Mouse (Mus musculus): ENCODE measurements around the gene Pltp. TPM values are rescaled to one million over a fixed set of nuclear protein-coding genes. Genes with fewer than 3 reads are reported as not detected.
A peak's percentile ranks its signal among the peaks of the same experiment; 100 is the strongest.

The Pltp gene
- total and polyA plus RNA-seq, 3 experiments = 5.2 to 17.1 TPM; not detected in 1

GRCm38 (mm10) chr2:164817206-164817605 lies 40.3 kb downstream of the Pltp start:
- no peak overlapping the region for H3K27ac ChIP-seq (ENCODE audit: control insufficient read depth, low read depth, low read length)
- peaks cover 0 to 10% of the 10 kb centered on the region in 2 experiments; a peak in 2 of 4 replicates for H3K36me3 ChIP-seq (ENCODE audit: control insufficient read depth in 1 of 2, insufficient read depth in 2 of 2, low read length in 2 of 2)
- DNase-seq (ENCODE audit: low read depth, low spot score) = no peak

GRCm38 (mm10) chr2:164815821-164816220 lies 41.7 kb downstream of the Pltp start:
- Histone ChIP-seq H3K27me3 (ENCODE audit: control insufficient read depth in 1 of 2, insufficient read depth in 2 of 2, low read length in 2 of 2) (no peaks in the 10 kb centered on the region), H3K4me3 (ENCODE audit: control insufficient read depth in 1 of 2, insufficient read depth in 1 of 2, low read depth in 2 of 2, low read length in 2 of 2) (peak overlapping the region; percentile 37 to 42), H3K79me2 (ENCODE audit: control insufficient read depth, insufficient read depth, low read length, poor library complexity) (no peaks in the 10 kb centered on the region), H3K9me3 (replicated peaks; ENCODE audit: insufficient read depth, low read length) (no peaks in the 10 kb centered on the region), H3K36me3 (ENCODE audit: control insufficient read depth in 1 of 2, insufficient read depth in 2 of 2, low read length in 2 of 2) (peaks cover 0 to 7% of the 10 kb centered on the region in 2 experiments; a peak in 2 of 4 replicates), H3K4me1 (ENCODE audit: control insufficient read depth in 1 of 2, insufficient read depth in 2 of 2, low read length in 2 of 2) (peaks cover 6 to 10% of the 10 kb centered on the region in 2 experiments), H3K27ac (ENCODE audit: control insufficient read depth, low read depth, low read length) (peak overlapping the region; percentile 80), H3K9ac (ENCODE audit: control insufficient read depth, low read depth, low read length, poor library complexity, severe bottlenecking) (peak overlapping the region; percentile 41)
- peak; percentile 82 for DNase-seq (ENCODE audit: low read depth, low spot score)
- no peak for TF ChIP-seq ZKSCAN1 (IDR thresholded peaks at IDR 0.05; ENCODE audit: low read depth, low read length)
- no peak for TF ChIP-seq UBTF (IDR thresholded peaks at IDR 0.05; ENCODE audit: borderline replicate concordance, insufficient read depth, low read depth, low read length)
- no peak for TF ChIP-seq POLR2A (IDR thresholded peaks at IDR 0.05; ENCODE audit: control insufficient read depth in 1 of 2, insufficient read depth in 1 of 2, low read depth in 1 of 2, low read length in 2 of 2, poor library complexity in 1 of 2)
- no peak for TF ChIP-seq ZMIZ1 (IDR thresholded peaks at IDR 0.05; ENCODE audit: low read depth, low read length)
- TF ChIP-seq ZNF384 (IDR thresholded peaks at IDR 0.05; ENCODE audit: low read depth, low read length) = no peak
- no peak for TF ChIP-seq ELF1 (IDR thresholded peaks at IDR 0.05; ENCODE audit: low read depth, low read length)
- TF ChIP-seq MYC (IDR thresholded peaks at IDR 0.05; ENCODE audit: low read depth, low read length) = no peak
- peak; percentile 83; the same call in 1 of the 2 replicates for TF ChIP-seq MEF2A (IDR thresholded peaks at IDR 0.05; ENCODE audit: extremely low read depth, insufficient replicate concordance, low read depth, low read length, poor library complexity, severe bottlenecking)
- TF ChIP-seq CHD1 (IDR thresholded peaks at IDR 0.05; ENCODE audit: low read depth, low read length) = no peak
- TF ChIP-seq RAD21 (IDR thresholded peaks at IDR 0.05; ENCODE audit: low read depth, low read length) = no peak
- TF ChIP-seq POLR2AphosphoS2 (IDR thresholded peaks at IDR 0.05; ENCODE audit: low read length) = no peak
- no peak for TF ChIP-seq MAFK (IDR thresholded peaks at IDR 0.05; ENCODE audit: borderline replicate concordance, low read depth, low read length)
- TF ChIP-seq ETS1 (IDR thresholded peaks at IDR 0.05; ENCODE audit: low read depth, low read length) = peak; percentile 57; the same call in 1 of the 2 replicates
- no peak for TF ChIP-seq TBP (IDR thresholded peaks at IDR 0.05; ENCODE audit: low read depth, low read length)
- no peak for TF ChIP-seq E2F4 (IDR thresholded peaks at IDR 0.05; ENCODE audit: borderline replicate concordance, low read depth, low read length)
- no peak for TF ChIP-seq MAZ (IDR thresholded peaks at IDR 0.05; ENCODE audit: low read depth, low read length)
- TF ChIP-seq CHD2 (IDR thresholded peaks at IDR 0.05; ENCODE audit: low read length) = no peak
- no peak for TF ChIP-seq USF2 (IDR thresholded peaks at IDR 0.05; ENCODE audit: borderline replicate concordance in 1 of 2, insufficient read depth in 1 of 2, low read depth in 1 of 2, low read length in 2 of 2)
- no peak for TF ChIP-seq GABPA (IDR thresholded peaks at IDR 0.05; ENCODE audit: low read depth, low read length)
- no peak for TF ChIP-seq USF1 (IDR thresholded peaks at IDR 0.05; ENCODE audit: low read depth, low read length)
- no peak for TF ChIP-seq MYB (IDR thresholded peaks at IDR 0.05; ENCODE audit: low read depth, low read length)
- no peak for TF ChIP-seq BHLHE40 (IDR thresholded peaks at IDR 0.05; ENCODE audit: borderline replicate concordance, low read depth, low read length)
- no peak for TF ChIP-seq HCFC1 (IDR thresholded peaks at IDR 0.05; ENCODE audit: low read depth, low read length)
- TF ChIP-seq GATA1 (IDR thresholded peaks at IDR 0.05; ENCODE audit: low read depth, low read length) = peak; percentile 86
- TF ChIP-seq SMC3 (IDR thresholded peaks at IDR 0.05; ENCODE audit: low read depth, low read length) = no peak
- no peak for TF ChIP-seq KAT2A (conservative IDR thresholded peaks at IDR 0.05; ENCODE audit: low read depth, low read length)
- TF ChIP-seq CTCF (IDR thresholded peaks at IDR 0.05 in 2 of 3, conservative IDR thresholded peaks at IDR 0.05 in 1 of 3; ENCODE audit: control insufficient read depth in 1 of 3, insufficient read depth in 1 of 3, low read depth in 2 of 3, low read length in 3 of 3, poor library complexity in 1 of 3, severe bottlenecking in 1 of 3) = no peak
- no peak for TF ChIP-seq JUND (IDR thresholded peaks at IDR 0.05; ENCODE audit: low read depth, low read length)
- peak; percentile 74 for TF ChIP-seq TCF12 (IDR thresholded peaks at IDR 0.05; ENCODE audit: low read depth, low read length)

More at GRCm38 (mm10) chr2:164817206-164817605, 40.3 kb downstream of the Pltp start:
- Histone ChIP-seq H3K79me2 (ENCODE audit: control insufficient read depth, insufficient read depth, low read length, poor library complexity) (no peaks in the 10 kb centered on the region), H3K9ac (ENCODE audit: control insufficient read depth, low read depth, low read length, poor library complexity, severe bottlenecking) (no peak overlapping the region), H3K9me3 (replicated peaks; ENCODE audit: insufficient read depth, low read length) (no peaks in the 10 kb centered on the region), H3K4me3 (ENCODE audit: control insufficient read depth in 1 of 2, insufficient read depth in 1 of 2, low read depth in 2 of 2, low read length in 2 of 2) (no peak overlapping the region), H3K27me3 (ENCODE audit: control insufficient read depth in 1 of 2, insufficient read depth in 2 of 2, low read length in 2 of 2) (no peaks in the 10 kb centered on the region), H3K4me1 (ENCODE audit: control insufficient read depth in 1 of 2, insufficient read depth in 2 of 2, low read length in 2 of 2) (peaks cover 6 to 16% of the 10 kb centered on the region in 2 experiments)
- TF ChIP-seq ZKSCAN1 (IDR thresholded peaks at IDR 0.05; ENCODE audit: low read depth, low read length) (no peak), TBP (IDR thresholded peaks at IDR 0.05; ENCODE audit: low read depth, low read length) (no peak), EP300 (IDR thresholded peaks at IDR 0.05; ENCODE audit: low read depth in 1 of 2, low read length in 2 of 2) (no peak), KAT2A (conservative IDR thresholded peaks at IDR 0.05; ENCODE audit: low read depth, low read length) (no peak), SIN3A (IDR thresholded peaks at IDR 0.05; ENCODE audit: low read length) (no peak), MYC (IDR thresholded peaks at IDR 0.05; ENCODE audit: low read depth, low read length) (no peak), ETS1 (IDR thresholded peaks at IDR 0.05; ENCODE audit: low read depth, low read length) (no peak), CTCF (IDR thresholded peaks at IDR 0.05 in 2 of 3, conservative IDR thresholded peaks at IDR 0.05 in 1 of 3; ENCODE audit: control insufficient read depth in 1 of 3, insufficient read depth in 1 of 3, low read depth in 2 of 3, low read length in 3 of 3, poor library complexity in 1 of 3, severe bottlenecking in 1 of 3) (no peak)
